Mouse (Mus musculus): Measurements from ENCODE around the gene Wee1.
"Not testable (repeated sequence)": the region's sequence is repeated elsewhere in the genome, so short reads cannot be mapped to it uniquely, and the experiment has no call there.

Gene Wee1

DNA sequence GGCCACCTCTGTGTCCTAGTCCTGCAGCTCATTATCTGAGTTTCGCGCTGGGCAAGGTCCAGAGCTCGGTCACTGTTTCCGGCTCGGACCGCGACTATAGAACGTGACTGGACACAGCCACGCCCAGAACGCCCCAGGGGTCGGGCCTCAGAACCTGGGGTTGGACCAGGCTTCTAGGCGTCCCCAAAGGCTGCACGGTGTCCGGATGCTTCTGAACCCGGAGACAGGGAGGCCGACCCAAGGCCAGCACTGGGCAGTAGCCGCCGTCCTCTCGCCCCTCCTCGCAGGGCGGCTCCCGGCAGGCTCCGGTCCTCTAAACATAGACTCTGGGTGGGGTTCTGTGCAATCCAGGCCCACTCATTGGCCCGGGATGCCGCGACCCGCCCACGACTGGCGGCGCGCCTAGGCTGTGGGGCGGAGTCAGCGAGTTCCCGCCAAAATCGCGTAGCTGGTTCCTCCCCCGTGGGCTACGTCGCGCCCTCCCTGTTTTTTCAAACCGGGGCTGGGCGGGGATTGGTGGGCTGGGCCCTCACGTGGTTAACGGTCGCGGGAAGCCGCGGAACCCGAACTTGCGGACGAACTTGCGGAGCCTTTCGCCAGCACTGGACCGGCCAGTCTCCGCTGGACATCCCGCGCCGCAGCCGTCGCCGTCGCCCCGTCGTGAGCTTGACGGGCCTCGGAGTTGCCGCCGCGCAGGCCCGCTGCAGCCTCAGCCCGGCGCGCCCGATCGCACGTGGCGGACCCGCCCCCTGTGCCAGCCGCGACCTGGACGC is at the start of gene Wee1:
Gene Wee1, plus strand, starts transcription at position 531 of the 773 bp plus-strand sequence.
- DNase-seq (ENCODE audit: low spot score in 2 of 2) = peak; percentile 97 to 98

GRCm38 (mm10) chr7:110078168-110078567 is 43.7 kb upstream of the Wee1 start:
- DNase-seq (ENCODE audit: low spot score in 2 of 2) = no peak

- DNase-seq (ENCODE audit: low spot score in 2 of 2) = peak; percentile 34 to 41
Observed at GRCm38 (mm10) chr7:110083386-110084165, 38.3 kb upstream of the Wee1 start.

DNA sequence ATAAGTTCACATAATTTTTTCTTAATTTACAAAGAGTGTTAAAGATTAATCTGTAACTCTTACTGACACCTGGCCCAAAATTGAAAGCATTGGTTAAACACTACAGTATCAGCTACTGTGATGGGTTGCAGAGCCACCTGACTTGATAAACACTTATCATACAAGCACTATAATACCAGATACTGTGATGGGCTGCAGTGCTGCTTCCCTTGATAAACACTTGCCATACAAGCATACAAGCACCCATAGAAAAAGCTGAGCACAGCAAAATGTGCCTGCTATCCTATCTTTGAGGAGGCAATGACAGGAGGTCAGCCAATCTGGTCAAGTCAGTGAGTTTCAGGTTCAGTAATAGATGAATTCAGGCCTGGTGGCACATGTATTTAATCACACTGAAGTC is 36.6 kb upstream of the Wee1 start:
- no peak for DNase-seq (ENCODE audit: low spot score in 2 of 2)

DNA sequence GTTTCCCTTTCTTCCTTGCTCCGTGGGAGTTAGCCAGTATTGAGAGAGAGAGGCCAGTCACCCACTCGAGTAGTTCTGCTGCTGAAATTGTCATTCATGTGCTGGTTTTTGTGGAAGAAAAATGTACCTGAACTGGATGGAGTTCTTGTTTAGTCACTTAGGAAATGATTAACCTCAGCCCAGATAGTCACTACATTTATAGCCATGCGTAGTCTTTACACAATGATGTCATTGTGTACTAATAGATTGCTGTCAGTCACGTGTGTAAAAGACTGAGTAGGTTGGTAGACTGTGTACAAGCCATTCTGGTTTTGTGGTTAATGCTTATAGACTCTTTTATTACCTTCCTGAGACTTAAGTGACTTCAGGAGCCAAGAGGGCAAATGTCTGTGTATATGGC is 33.9 kb upstream of the Wee1 start:
- no peak for DNase-seq (ENCODE audit: low spot score in 2 of 2)

GRCm38 (mm10) chr7:110091670-110092069 is 30.2 kb upstream of the Wee1 start:
- DNase-seq (ENCODE audit: low spot score in 2 of 2) = no peak

DNA sequence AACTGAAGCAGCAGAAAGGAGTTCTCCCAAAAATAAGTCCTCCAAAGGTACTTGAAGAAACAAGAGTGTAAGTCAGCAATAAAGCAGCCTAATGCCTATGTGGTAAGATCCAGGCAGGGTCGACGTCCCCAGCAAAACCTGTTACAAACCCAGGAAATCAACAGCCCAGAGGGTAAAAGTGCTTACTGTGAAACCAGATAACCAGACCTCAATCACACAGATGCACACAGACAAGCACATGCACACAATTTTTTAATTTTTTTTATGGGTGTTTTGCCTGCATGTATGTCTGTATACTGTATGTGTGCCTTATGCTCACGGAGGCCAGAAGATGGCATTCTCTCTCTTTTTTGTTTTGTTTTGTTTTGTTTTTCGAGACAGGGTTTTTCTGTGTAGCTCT is 25.5 kb upstream of the Wee1 start:
- DNase-seq (ENCODE audit: low spot score in 2 of 2) = no peak

DNA sequence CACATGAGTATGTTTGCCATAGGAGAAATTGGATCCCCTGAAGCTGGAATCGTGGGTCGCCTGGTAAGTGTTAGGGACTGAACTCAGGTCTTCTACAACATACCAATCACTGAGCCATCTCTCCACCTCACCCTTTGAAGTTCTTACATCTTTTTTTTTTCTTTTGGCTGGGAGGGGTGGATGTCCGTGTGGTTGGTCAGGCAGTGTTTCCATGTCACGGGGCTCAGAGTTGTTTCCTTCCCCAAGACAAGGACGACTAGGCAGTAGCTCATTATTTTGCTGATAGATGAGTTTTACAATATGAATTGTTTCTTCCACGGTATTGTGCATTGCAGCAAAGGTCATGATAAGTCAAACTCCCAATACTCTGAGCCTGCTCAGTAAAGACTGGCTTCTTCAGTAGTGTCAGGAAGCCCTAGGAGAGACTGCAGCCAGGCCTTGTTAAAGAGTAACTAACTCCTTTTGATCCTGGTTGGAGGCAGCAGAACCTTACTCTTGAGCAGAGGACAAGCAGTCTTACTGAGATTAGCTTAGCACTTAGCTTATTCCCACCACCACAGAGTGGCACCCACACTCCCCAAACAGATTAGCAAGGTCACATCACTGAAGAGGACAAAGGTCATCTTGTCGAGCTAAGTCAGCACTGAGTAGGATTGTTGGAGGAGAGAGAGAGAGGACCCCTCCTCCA is 24.6 kb upstream of the Wee1 start:
- DNase-seq (ENCODE audit: low spot score in 2 of 2) = no peak

GRCm38 (mm10) chr7:110100854-110101253 is 21.0 kb upstream of the Wee1 start:
- no peak for DNase-seq (ENCODE audit: low spot score in 2 of 2)

DNA sequence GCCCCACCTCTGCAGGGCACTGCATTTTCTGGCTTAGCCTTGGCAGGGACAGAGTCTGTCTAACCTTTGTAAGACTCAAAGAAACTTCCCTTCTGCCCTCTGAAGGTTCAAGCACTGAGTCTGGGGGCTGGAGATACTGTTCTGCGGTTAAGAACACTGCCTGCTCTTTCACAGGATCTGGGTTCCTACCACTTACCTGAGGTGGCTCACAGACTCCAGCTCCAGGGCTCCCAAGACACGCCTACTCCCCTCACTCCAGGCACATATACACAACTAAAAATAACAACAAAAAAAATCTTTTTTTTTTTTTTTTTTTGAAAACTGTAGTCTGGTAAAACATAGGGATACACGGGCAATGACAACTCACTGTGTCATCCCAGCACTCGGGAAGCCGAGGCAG is 20.6 kb upstream of the Wee1 start:
- DNase-seq (ENCODE audit: low spot score in 2 of 2) = no peak

GRCm38 (mm10) chr7:110105041-110105440 is 16.8 kb upstream of the Wee1 start:
- DNase-seq (ENCODE audit: low spot score in 2 of 2) = no peak

DNA sequence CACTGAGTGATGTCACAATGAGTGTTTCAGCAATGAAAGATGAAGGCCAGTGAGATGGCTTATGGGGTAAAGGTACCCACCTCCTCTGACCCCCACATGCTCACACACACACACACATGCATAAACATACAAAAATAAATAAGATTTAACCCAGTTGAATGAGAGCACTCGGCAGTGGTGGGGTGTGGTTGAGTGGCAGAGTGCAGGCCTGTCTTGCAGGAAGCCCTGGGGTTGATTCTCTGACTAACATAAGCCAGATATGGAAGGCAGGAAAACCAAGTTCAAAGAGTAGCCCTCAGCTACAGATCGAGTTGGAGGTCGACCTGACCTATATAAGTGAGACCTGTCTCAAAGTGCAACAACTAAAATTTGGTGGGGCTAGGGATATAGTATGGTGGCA is 15.2 kb upstream of the Wee1 start:
- DNase-seq (ENCODE audit: low spot score in 2 of 2) = no peak

DNA sequence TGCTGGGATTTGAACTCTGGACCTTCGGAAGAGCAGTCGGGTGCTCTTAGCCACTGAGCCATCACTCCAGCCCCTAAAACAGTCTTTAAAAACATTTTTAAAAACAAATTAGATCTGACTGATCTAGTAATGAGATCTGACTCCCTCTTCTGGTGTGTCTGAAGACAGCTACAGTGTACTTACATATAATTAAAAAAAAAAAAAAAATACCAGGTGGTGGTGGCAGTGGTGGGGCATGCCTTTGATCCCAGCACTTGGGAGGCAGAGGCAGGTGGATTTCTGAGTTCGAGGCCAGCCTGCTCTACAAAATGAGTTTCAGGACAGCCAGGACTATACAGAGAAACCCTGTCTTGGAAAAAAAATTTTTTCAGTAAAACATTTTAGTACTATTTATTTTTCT is 13.3 kb upstream of the Wee1 start:
- DNase-seq (ENCODE audit: low spot score in 2 of 2) = not testable (repeated sequence)

DNA sequence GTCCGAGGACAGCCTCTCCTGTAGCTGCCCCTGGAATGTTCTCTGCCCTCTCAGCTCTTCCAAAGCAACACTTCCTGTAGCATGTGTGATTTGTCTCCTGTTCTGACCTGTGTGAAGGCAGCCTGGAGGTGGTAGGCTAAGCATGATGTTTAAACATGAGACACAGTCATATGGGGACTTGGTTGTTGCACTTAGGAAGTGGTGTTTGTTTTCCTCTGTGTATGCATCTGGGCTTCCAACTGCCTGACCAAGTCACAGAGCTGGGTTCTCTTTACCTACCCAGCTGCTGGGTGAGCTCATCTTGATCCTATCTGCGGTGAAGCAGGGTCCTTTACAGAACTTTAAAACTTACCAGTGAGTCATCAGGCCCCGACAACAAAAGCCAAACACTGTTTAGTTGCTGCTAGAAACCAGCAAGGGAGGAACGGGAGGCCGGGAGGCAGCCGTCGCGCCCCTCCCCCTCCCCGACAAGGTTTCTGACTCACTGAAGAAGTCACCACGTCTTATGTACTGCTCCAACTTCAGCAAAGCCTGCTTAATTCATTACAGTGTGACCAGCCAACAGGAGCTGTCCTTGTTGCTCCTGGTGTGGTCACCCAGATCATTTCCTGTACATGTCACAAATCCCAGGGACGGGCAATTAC is 12.8 kb upstream of the Wee1 start:
- peak; percentile 57 to 68 for DNase-seq (ENCODE audit: low spot score in 2 of 2)

DNA sequence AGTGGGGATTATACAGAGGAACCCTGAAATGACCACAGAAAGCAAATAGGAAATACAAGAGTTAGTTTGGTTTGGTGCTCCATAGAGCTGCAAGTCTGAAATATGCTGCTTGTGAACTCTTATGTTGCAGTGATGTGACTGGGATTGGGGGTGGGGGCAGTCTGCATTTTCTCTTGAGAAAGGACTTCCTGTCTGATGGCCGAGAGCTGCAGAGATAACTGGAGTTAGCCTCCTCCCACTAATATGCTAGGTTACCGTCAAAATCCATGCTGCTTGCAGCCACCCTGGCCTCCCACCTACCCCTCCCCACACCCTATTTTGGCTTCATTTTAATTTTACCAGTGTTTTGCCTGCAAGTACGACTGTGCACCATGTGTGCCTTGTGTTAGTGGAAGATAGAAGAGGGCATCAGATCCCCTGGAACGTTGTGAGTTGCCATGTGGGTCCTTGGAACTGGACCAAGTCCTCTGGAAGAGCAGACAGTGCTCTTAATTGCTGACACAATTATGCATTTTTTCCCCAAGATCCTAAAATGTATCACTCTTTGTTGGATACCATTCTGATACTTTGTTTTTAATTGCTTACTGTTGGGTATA is 11.7 kb upstream of the Wee1 start:
- DNase-seq (ENCODE audit: low spot score in 2 of 2) = no peak

DNA sequence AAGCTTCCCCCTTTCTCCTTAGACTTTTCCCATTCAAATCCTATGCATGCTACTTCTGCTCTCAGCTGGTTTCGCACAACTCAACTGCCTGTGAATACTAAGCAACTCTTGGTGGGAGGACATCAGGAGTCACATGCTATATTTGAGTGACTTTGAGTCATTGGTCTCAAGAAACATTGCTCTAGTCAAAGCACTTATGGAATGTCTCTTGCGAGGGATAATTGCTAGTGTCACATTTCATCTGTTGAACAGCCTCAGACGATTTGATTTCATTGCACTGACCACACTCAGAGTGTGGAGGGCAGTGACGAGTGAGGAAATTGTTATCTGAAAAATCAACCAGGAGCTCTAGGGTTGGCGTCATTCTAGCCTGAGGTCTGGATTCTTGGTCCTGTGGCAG is 7.1 kb upstream of the Wee1 start:
- DNase-seq (ENCODE audit: low spot score in 2 of 2) = no peak

DNA sequence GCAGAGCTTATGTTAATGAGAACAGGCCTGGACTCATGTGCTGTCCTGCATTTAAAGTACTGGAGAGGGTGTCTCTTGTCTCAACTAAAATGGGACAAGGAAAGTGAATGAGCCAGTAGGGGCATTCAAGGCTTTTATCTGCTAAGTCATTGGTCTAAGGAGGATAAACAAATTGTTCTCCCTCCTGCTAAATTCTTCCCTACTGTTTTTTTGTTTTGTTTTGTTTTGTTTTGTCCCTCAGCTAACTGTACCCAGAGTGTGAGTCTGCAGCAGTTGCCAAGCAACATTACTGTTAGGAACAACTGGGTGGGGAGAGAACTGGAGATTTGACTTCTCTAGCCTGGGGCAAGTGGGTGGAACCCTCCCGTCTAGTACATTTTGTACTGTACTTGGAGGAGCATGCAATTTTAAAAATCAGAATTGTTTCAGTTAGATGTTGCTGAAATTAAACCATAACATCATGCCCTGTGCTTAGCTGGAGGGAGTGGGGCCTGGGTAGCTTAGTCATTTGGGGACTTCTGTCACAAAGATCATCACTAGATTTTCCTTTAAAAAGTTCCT is 5.0 kb upstream of the Wee1 start:
- DNase-seq (ENCODE audit: low spot score in 2 of 2) = no peak

DNA sequence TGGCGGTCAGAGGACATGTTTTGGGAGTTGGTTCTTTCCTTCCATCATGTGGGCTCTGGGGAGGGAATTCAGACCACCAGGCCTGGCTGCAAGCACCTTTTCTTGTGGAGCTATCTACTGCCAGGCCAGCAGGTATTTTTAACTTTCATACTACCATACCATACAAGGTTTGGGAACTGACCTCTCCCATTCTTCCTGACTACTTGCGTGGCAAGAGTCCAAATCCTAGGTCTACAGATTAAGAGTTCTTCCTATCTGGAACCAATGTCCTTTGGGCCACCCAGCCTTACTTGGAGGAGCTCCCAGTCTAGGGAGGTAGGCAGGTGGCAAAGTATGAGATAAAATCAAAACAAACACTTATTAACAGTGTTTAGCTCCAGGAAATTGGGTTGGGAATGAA is 3.4 kb upstream of the Wee1 start:
- DNase-seq (ENCODE audit: low spot score in 2 of 2) = no peak

DNA sequence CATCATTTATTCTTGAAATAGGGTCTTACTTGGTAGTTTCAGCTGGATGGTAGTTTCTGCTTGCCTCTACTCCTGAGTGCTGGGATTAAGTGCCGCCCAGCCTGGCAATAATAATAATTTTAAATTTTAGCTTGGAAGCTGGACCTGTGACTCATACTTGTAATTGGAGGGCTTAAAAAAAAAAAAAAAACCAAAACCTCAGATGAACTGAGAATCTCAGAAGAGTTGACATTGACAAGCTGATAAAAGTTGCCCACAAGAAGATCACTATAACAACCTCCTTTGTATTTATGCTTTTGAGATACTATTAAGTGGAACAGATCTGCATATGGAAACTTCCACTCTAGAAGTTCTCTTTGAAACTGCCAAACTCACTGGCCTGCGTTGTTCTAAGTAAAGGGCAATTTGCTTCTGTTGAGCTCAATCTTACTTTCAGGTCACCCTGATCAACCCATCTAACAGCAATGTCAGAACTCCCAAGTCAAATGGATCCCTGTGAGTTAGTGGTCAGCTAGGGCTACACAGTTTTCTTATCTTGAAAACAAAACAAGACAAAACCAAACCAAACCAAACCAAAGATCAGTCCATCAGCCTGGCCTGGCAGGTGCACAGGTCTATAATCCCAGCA is 1.6 kb upstream of the Wee1 start:
- DNase-seq (ENCODE audit: low spot score in 2 of 2) = no peak

GRCm38 (mm10) chr7:110121162-110121515 is 707 bp upstream of the Wee1 start:
- no peak for DNase-seq (ENCODE audit: low spot score in 2 of 2)

DNA sequence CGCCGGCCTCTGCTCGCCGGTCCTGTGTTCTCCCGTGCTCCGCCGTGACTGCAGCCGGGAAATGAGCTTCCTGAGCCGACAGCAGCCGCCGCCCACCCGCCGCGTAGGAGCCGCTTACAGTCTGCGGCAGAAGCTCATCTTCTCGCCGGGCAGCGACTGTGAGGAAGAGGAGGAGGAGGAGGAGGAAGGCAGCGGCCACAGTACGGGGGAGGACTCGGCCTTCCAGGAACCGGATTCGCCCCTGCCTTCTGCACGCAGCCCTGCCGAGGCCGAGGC is 381 bp downstream of the Wee1 start:
- DNase-seq (ENCODE audit: low spot score in 2 of 2) = no peak
